Mouse (Mus musculus) bone marrow, adult 2 months (tissue): Measurements from ENCODE around the gene Cyfip2.

Source experiments
- CTCF ChIP-seq: fragments of 200-500 bp; IDR thresholded peaks from 2 replicates; pipeline ENCODE4 v1.5.1; 2011; ENCODE audit warnings: low read length, control low read depth; ENCODE audit not compliant: control insufficient read depth, insufficient read depth
- POLR2A ChIP-seq: fragments of 200-500 bp; IDR thresholded peaks from 2 replicates; pipeline ENCODE4 v1.6.1; 2011; ENCODE audit warnings: low read depth, mild to moderate bottlenecking, control low read depth, low read length, borderline replicate concordance; ENCODE audit not compliant: control insufficient read depth

DNA sequence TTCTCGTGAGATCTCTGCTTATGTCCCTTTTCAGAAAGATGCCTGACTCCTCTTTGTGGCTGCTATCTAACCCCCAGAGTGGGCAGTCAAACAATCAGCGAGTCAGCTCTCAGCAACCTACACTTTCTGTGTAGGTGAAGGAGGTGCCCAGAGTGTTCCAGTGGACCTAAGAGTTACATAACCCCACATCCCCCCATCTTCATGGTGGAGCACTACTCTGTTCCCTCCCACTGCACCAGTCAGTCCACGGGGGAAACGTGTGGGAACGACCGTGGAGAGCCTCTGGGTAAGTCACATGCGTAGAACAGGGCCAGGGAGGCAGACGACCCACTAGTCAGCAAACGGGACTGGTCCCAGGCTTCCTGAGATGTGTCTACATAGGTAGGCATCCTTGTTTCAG, 93.3 kb downstream of the Cyfip2 start:
- TF ChIP-seq CTCF = no peak
- no peak for TF ChIP-seq POLR2A
